Mouse (Mus musculus) lung, embryonic 14.5 days (tissue): Measurements from ENCODE around the gene Galnt4. TPM values are rescaled to one million over a fixed set of nuclear protein-coding genes. Genes with fewer than 3 reads are reported as not detected.

Source experiments
- ATAC-seq: fragments of 200-750 bp; cut with Nextera tagmentation; 2 replicates; pipeline ENCODE4 v1.8.0; 2017; ENCODE audit warnings: mild to moderate bottlenecking, moderate TSS enrichment, moderate library complexity; ENCODE audit not compliant: insufficient read depth
- DNase-seq: peaks from one replicate; pipeline ENCODE4 v3.0.0-alpha.2; 2015
- H3K27ac ChIP-seq: fragments of 300-500 bp; sonication (generic); 2 replicates; pipeline ENCODE4 v1.5.1; 2014; ENCODE audit warnings: low read depth, mild to moderate bottlenecking, moderate library complexity
- H3K27me3 ChIP-seq: fragments of 300-500 bp; sonication (generic); 2 replicates; pipeline ENCODE4 v1.6.1; 2014; ENCODE audit warnings: low read length, control low read depth; ENCODE audit not compliant: insufficient read depth
- H3K36me3 ChIP-seq: fragments of 300-500 bp; sonication (generic); 2 replicates; pipeline ENCODE4 v1.6.1; 2014; ENCODE audit warnings: control low read depth; ENCODE audit not compliant: insufficient read depth
- H3K4me1 ChIP-seq: fragments of 300-500 bp; sonication (generic); 2 replicates; pipeline ENCODE4 v1.6.1; 2014; ENCODE audit warnings: antibody characterized with exemption, control low read depth; ENCODE audit not compliant: insufficient read depth
- H3K4me2 ChIP-seq: fragments of 300-500 bp; sonication (generic); 2 replicates; pipeline ENCODE4 v1.6.1; 2014; ENCODE audit warnings: mild to moderate bottlenecking
- H3K4me3 ChIP-seq: fragments of 300-500 bp; sonication (generic); 2 replicates; pipeline ENCODE4 v1.5.1; 2014; ENCODE audit warnings: low read depth, low read length
- H3K9ac ChIP-seq: fragments of 300-500 bp; sonication (generic); 2 replicates; pipeline ENCODE4 v1.6.1; 2014
- H3K9me3 ChIP-seq: fragments of 300-500 bp; sonication (generic); 2 replicates; pipeline ENCODE4 v1.6.1; 2016; ENCODE audit warnings: low read depth, low read length, control low read depth
- CTCF ChIP-seq: IDR thresholded peaks from 2 replicates; pipeline ENCODE4 v1.5.1; 2016; ENCODE audit warnings: antibody characterized with exemption, low read depth
- WGBS: fragments of 180-500 bp; shearing (Covaris S2); extraction: QIAGEN DNeasy Blood & Tissue Kit; methylation state at CpG from one replicate; pipeline ENCODE4 v1.1.7; 2014; 5-methylcytosine and 5-hydroxymethylcytosine counted together
- polyA plus RNA-seq: library from polyadenylated mRNA; unstranded; fragments of >200 nt; fragmentation: Nextera tagmentation; extraction: Ambion mirVana; gene quantifications from 2 replicates; pipeline ENCODE4 v1.2.1, GENCODE M21; 2014

Galnt4 gene
- polyA plus RNA-seq, 1 experiment from 2014 or later: 18.3 TPM

DNA sequence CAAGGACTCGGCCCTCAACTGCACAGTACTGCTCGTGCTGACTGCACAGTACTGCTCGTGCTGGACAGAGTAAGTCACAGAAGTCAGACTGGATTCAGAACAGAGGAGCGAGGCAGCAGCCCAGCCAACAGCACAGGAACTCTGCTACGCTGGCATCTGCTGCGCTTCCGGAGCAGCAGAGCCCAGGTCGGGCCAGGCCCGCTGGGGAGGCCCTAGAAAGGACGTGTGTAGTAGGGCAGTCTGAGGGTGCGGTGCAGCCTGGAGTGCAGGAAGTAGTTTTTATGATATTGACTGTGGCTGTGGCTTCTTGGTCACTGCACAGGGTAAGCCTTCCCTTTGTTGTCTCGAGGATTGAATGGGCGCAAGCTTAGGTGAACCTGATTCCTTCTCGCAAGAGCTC is 19.0 kb downstream of the Galnt4 start:
- no peak overlapping the region for H3K4me2 ChIP-seq
- WGBS: 85% methylated on average over 14 of the region's 14 CpGs
- DNase-seq (no peak), ATAC-seq (no peak)
- no peaks in the 10 kb centered on the region for H3K27me3 ChIP-seq
- H3K4me3 ChIP-seq: no peak overlapping the region
- no peak overlapping the region for H3K9ac ChIP-seq
- H3K27ac ChIP-seq: no peak overlapping the region
- H3K36me3 ChIP-seq: 0 out of 2 replicates have a peak, but pooled peaks cover 16% of the 10 kb centered on the region
- H3K9me3 ChIP-seq: no peaks in the 10 kb centered on the region
- H3K4me1 ChIP-seq: no peaks in the 10 kb centered on the region
- no peak for TF ChIP-seq CTCF

DNA sequence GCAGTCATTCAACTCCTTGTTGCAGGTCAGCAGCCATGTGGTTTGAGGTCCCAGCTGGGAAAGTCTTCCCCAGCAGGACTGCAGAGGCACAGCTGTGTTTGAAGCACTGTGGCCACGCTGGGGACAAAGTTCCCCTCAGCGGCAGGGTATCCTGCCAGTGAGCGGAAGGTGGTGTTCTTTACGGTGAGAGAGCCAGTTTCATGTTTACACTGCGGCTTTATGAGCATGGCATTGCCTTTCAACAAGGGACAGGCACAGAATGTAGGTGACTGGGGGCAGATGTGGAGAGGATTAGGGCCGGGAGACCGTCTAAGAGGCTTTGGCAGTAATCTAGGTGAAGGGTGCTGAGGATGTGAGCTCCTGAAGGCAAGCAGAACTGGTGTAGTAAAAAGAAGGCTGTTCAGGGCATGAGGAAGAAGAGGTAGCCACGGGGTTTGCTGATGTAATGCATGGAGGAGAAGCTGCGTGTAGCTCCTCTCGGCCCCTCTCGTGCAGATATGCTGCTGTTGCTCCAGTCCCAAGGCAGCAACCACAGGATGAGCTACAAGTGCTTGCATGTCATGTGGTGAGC is 19.8 kb downstream of the Galnt4 start:
- WGBS: 75% methylated on average over 11 of the region's 11 CpGs
- Histone ChIP-seq H3K9ac (no peak overlapping the region; the same call in 1 of the 2 replicates), H3K27me3 (no peaks in the 10 kb centered on the region), H3K4me1 (no peaks in the 10 kb centered on the region), H3K36me3 (0 out of 2 replicates have a peak, but pooled peaks cover 19% of the 10 kb centered on the region), H3K27ac (no peak overlapping the region), H3K4me2 (no peak overlapping the region), H3K4me3 (no peak overlapping the region), H3K9me3 (no peaks in the 10 kb centered on the region)
- no peak for TF ChIP-seq CTCF
- ATAC-seq (no peak), DNase-seq (no peak)

DNA sequence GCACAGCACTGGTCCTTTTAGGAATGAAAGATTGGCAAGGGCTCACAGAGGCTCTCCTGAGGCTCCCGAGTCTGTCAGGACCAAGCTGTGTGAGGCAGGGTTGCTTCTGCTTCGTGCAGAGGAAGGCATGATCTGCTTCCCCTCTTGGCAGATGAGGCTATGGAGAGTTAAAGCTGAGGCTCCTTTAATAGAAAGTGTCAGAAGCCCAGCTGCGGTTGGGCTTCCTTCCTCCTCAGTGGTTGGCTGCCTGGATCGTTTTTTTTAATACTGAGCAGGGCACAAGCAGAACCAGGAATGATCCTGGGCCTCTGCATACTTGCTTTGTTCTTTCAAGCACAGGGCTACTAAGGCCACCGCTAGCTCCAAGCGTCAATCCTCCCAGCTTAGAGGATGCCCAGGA is 22.7 kb downstream of the Galnt4 start:
- Histone ChIP-seq H3K4me2 (no peak overlapping the region), H3K36me3 (peaks cover 22% of the 10 kb centered on the region; the same call in 1 of the 2 replicates), H3K9ac (no peak overlapping the region), H3K9me3 (no peaks in the 10 kb centered on the region), H3K4me1 (no peaks in the 10 kb centered on the region), H3K27ac (no peak overlapping the region), H3K27me3 (no peaks in the 10 kb centered on the region), H3K4me3 (no peak overlapping the region)
- TF ChIP-seq CTCF: no peak
- ATAC-seq (no peak), DNase-seq (peak; percentile 39)
- WGBS: 43% methylated on average over 6 of the region's 6 CpGs

DNA sequence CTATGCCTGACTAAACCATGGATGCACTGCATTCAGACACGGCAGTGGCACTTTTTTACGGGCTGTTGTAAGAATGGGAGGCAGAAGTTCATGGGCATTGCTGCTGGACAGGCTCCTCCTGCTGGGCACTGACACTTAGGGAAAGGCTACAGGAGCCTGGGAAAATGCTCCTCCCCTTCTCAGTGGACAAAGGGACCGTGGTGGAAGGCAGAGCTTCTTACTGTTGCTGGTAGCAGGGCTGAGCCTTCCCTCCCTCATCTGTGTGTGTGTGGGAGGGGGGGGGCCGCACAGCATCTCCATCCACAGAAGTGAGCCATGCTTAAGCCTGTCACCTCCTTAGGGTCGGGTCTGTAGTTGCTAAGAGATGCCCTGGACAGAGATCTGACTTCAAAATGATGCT is 23.3 kb downstream of the Galnt4 start:
- no peak for TF ChIP-seq CTCF
- Histone ChIP-seq H3K9me3 (no peaks in the 10 kb centered on the region), H3K27ac (no peak overlapping the region), H3K4me3 (no peak overlapping the region), H3K4me2 (no peak overlapping the region), H3K9ac (no peak overlapping the region), H3K27me3 (no peaks in the 10 kb centered on the region), H3K36me3 (peaks cover 18% of the 10 kb centered on the region; the same call in 1 of the 2 replicates), H3K4me1 (no peaks in the 10 kb centered on the region)
- peak; percentile 19; the same call in 1 of the 2 replicates for ATAC-seq
- 61% methylated on average over 5 of the region's 5 CpGs for WGBS
- DNase-seq: no peak

DNA sequence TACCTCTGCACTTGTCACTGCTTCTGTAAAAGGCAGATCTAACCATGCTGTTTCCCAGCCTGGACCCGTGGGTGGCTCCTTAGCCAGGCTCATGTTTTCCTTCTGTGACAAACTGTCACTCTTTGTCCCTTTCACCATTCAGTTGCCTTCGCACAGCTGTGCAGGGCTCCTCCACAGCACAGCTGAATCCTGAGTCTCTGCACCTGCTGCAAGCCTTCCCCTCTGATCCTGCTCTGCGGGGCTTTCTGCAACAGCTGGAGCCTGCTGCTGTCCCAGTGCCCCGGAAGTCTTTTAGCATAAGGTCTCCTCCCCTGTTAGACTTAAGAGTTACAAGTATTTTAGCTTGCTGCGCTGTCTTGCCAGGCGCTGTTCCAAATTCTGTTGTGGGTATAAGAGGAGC is 24.2 kb downstream of the Galnt4 start:
- Histone ChIP-seq H3K36me3 (peaks cover 13% of the 10 kb centered on the region; the same call in 1 of the 2 replicates), H3K4me2 (no peak overlapping the region), H3K9ac (no peak overlapping the region), H3K4me3 (no peak overlapping the region), H3K4me1 (no peaks in the 10 kb centered on the region), H3K9me3 (no peaks in the 10 kb centered on the region), H3K27me3 (no peaks in the 10 kb centered on the region), H3K27ac (no peak overlapping the region)
- TF ChIP-seq CTCF: no peak
- ATAC-seq (peak; percentile 44; the same call in 1 of the 2 replicates), DNase-seq (peak; percentile 28)
- WGBS: 52% methylated on average over 6 of the region's 6 CpGs

DNA sequence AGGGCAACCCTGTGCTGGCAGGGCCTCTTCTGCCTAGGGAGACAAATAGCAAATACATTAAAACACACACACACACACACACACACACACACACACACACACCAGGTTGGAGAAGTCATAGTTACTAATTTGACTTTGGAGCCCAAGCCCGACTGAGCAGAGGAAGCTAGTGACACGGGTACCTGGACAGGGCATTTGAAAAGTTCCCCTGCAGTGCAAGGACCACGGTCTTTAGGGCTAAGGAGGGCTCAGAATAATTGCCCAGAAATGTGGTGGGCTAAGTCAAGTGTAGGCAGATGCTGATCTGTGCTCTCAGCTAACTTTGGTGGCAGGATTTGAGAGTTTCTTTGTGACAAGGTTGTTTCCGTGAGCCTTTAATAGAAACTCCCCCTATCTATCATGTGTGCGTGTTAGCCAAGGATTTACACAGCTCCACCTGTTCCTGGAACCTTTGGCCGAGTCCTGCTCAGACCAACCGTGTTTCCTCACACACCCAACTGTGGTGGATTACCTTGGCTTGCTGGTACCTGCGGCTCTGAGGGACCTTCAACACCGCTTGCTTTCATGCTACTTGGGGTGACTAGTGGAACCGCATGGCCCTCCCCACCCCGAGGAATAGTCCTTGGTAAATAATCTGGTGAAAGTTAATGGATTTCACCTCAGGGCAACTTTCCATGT is 24.8 kb downstream of the Galnt4 start:
- H3K4me3 ChIP-seq: no peak overlapping the region
- ATAC-seq (no peak), DNase-seq (no peak)
- no peak overlapping the region for H3K9ac ChIP-seq
- H3K9me3 ChIP-seq: no peaks in the 10 kb centered on the region
- H3K4me1 ChIP-seq: no peaks in the 10 kb centered on the region
- TF ChIP-seq CTCF: no peak
- H3K36me3 ChIP-seq: peaks cover 13% of the 10 kb centered on the region; the same call in 1 of the 2 replicates
- 92% methylated on average over 11 of the region's 11 CpGs for WGBS
- no peaks in the 10 kb centered on the region for H3K27me3 ChIP-seq
- H3K4me2 ChIP-seq: no peak overlapping the region
- no peak overlapping the region for H3K27ac ChIP-seq

DNA sequence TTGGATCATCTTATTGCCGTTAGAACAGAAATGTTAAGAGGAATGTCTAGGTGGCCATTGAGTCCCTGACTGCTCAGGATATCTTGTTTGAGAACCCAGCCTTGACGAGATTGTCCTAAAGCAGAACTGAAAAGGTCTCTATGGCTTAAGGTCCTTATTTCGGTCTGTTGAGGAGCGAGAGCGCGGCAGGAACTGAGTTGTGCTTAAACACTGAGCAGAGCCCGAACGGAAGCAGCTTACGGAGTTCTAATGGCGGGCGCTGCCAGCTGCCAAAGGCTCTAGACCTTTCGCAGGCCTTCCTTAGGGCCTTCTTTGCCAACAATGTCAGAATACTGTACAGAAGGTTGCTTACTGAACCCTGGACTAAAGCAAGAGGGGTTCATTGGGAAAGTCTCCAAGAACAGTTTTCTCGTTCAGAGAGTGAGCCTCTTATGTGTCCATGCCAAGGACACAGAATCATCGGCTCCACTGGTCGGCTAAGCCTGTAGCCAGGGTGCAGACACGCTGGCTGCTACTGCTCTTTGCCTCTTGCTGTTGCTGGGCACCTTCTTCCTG is 25.4 kb downstream of the Galnt4 start:
- H3K27me3 ChIP-seq: no peaks in the 10 kb centered on the region
- DNase-seq (no peak), ATAC-seq (no peak)
- no peak overlapping the region for H3K27ac ChIP-seq
- H3K4me1 ChIP-seq: no peaks in the 10 kb centered on the region
- WGBS: 94% methylated on average over 16 of the region's 16 CpGs
- no peaks in the 10 kb centered on the region for H3K9me3 ChIP-seq
- H3K36me3 ChIP-seq: peaks cover 10% of the 10 kb centered on the region; the same call in 1 of the 2 replicates
- H3K4me3 ChIP-seq: no peak overlapping the region
- no peak overlapping the region for H3K4me2 ChIP-seq
- no peak overlapping the region for H3K9ac ChIP-seq
- no peak for TF ChIP-seq CTCF
